Mouse (Mus musculus): ENCODE data around the gene Scarf1. TPM values are rescaled to one million over a fixed set of nuclear protein-coding genes. Genes with fewer than 3 reads are reported as not detected.

Scarf1 gene
- polyA plus RNA-seq, 3 experiments from 2014 or later, result 0.18 to 0.93 (median 0.28) TPM

GRCm38 (mm10) chr11:75566276-75567196, 53.2 kb downstream of the Scarf1 start:
- ATAC-seq, result no peak

DNA sequence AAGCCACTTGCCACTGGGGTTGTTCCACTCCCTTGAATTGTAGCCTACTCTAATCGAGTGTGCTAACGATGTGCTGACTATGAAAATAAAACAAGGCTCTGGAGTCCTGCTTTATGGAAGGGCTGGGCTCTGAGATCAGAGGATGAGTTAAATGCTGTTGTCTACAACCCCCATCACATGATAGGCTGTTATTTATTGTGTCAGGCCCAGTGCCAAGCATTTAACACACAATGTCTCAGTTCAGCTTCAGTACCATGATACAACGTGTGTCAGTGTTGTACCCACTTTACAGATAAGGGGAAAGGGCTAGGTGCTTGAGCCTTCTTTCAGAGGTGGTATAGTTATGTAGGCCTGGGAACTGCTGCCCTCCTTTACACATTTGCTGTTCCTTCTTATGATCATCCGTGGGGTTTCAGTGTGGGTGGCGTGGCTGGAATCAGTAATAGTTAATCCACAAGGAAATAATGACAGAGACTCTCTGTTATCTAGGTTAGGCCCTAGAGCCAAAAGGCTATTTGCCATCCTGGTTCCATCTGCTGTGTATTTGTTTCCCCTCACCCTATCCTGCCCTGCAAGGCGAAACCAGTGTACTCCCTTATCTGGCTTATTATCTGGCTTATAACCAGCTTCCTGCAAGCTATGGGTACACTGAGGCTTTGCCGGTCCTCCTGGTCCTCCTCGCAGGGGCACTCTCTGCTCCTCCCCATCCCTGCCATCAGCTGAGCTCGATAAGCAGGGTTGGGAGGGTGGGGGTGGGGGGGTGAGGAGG, 54.2 kb downstream of the Scarf1 start:
- no peak for ATAC-seq

- no peak for ATAC-seq
Measured at GRCm38 (mm10) chr11:75568115-75568511, 54.8 kb downstream of the Scarf1 start.

GRCm38 (mm10) chr11:75568962-75569361, 55.6 kb downstream of the Scarf1 start:
- ATAC-seq, result no peak

DNA sequence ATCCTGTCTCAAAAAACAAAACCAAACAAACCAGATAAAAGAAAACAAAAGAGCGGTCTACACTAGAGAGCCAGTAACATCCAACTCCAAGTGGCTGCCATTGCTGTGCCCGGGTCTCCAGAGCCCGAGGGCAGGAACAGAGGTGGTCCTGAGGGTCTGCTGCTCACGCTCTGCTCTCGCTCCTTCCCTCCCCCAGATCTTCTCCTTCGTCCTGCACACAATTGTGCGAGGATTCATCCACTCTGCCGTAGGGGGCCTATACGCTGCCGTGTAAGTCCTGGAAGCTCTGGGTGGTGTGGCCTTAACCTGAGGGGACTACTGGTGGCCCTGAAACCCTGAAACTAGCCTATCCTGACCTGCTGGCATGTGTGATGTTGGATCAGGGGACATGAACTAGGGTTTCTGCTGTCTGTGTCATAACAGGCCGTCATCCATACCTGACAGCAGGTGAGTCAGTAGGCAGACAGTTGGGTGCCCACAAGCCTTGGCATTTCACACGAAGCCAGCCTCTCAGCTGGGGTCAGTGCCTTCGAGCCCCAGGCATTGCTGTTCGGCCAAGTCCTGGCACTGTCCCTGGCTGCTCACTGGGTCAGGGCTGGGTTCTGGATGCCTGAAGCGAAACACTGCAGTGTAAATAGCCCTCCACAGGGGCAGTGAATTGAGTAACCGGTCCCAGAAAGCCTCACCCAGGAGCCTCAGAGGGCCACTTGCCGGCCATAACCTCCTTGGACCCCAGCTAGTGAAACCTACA, 57.2 kb downstream of the Scarf1 start:
- no peak for ATAC-seq

DNA sequence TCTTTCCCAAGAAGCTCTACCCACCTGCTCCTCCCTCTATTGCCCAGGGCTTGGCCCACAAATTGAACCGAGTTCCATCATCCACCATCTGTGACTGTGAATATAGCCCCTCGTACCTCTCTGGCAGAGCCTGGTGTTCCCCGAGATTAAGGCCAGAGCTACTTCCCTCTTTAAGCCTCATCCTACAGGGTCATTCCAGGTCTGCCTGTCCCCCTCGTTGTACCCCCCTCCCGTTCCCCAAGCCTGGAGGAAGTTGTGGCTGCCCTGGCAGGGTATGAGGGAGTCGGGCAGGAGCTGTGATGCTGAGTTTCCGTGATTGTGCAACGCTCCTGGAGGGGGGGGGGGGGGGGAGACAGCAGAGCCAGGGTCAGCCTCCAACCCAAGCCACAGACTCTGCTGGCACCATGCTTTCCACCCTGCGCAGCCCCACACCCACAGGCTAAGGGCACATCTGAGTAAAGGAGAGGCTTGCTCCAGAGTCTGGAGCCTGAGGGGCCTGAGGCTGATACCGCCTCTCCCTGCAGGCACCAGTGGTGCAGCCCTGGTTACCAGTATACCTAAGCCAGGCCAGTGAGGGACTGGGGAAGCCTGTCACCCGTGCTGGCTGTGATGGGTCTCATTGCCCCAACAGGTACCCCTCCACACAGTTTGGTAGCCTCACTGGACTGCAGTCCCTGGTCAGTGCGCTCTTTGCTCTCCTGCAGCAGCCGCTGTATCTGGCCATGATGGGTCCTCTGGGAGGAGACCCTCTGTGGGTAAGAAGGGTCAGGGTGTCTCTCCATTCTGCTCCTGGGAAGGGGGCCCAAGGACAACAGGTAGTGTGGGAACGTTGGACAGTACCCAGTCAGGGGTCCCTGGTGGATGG, 58.0 kb downstream of the Scarf1 start:
- no peak for ATAC-seq

- no peak for ATAC-seq
Measured at GRCm38 (mm10) chr11:75572301-75572791, 59.0 kb downstream of the Scarf1 start.

GRCm38 (mm10) chr11:75572854-75573650, 59.7 kb downstream of the Scarf1 start:
- peak; percentile 87 for ATAC-seq

DNA sequence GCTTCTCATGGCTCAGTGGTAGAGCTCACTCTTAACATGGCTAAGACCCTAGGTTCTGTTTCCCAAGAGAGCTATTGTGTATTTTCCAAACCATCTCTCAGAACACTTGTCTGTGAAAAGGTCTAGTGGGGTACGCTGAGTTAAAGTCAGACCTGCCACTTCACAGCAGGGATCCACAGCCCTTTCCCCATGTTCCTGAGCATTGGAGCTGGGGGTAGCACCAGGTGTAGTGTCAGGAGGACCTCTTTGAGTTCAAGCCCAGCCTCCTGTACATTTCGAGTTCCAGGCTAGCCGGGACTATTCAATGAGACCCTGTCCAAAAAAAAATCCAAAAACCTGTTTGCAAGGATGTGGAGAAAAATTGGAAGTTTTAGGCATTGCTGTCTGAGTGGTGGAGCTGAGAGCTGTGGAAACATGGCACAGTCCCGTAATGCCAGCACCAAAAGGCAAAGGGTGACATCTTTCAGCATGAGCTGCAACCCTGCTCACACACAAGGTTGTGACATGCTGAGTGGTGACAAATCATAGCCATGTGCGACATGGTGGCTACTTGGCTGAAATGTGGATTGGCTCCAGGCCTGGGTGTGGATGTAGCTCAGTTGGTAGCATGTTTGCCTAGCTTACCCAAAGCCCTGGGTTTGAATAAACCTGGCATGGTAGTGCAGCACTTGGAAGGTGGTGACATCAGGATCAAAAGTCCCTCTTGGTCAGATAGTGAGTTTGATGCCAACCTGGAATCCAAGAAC, 61.2 kb downstream of the Scarf1 start:
- no peak for ATAC-seq

DNA sequence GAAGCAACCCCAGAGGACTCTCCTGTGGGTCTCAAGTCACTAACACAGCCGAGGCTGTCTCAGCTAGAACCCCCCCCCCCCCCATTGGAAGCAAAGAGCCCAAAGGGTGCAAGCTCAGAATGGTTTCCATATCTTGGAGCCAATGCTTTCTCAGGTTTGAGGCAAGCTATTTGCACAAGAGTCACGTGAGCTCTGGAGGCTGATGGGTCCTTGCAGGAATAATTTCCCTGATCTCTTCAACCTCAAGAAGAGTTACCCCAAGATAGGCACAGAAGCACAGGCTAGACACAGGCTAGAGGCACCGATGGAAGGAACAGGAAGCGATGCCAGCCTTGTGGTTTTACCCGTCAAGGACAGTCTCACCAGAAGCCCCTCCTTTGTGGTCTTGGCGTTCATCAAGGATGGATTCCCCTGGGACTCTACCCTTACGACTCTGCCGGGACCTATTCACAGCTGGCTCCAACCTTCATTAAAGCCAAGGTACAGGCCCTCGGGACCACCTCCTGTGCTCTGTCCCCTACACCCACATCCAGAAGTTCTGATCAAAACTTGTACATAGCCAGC, 62.3 kb downstream of the Scarf1 start:
- ATAC-seq, result no peak

Other genes starting within 250 kb of the Scarf1 start
- 100 to 1,000 TPM; 199 to 296 (median 217) TPM for gene Rpa1, start 165.2 kb upstream of the Scarf1 start, polyA plus RNA-seq (2017; shearing (Covaris generic))
- 10 to 100 TPM; 10.8 to 25.4 (median 23.2) TPM for gene Smyd4, start 165.1 kb upstream of the Scarf1 start, polyA plus RNA-seq (2017; shearing (Covaris generic))
- 1 to 10 TPM; 3.3 to 5.0 (median 4.9) TPM for gene Serpinf1, start 90.8 kb upstream of the Scarf1 start, polyA plus RNA-seq (2017; shearing (Covaris generic))
- gene Serpinf2, start 73.9 kb upstream of the Scarf1 start, polyA plus RNA-seq (2017; shearing (Covaris generic)), result not detected
- gene Wdr81, start 58.8 kb upstream of the Scarf1 start, polyA plus RNA-seq (2017; shearing (Covaris generic)), result 1 to 10 TPM; 5.1 to 7.9 (median 5.2) TPM
- 10 to 100 TPM in 2 of 3 experiments, 1 to 10 TPM in 1; 10.0 to 23.2 (median 21.3) TPM for gene Tlcd2, start 51.8 kb upstream of the Scarf1 start, polyA plus RNA-seq (2017; shearing (Covaris generic))
- gene Prpf8, start 26.7 kb upstream of the Scarf1 start, polyA plus RNA-seq (2017; shearing (Covaris generic)), result 10 to 100 TPM; 37.6 to 48.7 (median 43.8) TPM
- not detected for gene Rilp, start 3.4 kb upstream of the Scarf1 start, polyA plus RNA-seq (2017; shearing (Covaris generic))
- 10 to 100 TPM; 20.1 to 22.4 (median 21.6) TPM for gene Slc43a2, start 18.2 kb downstream of the Scarf1 start, polyA plus RNA-seq (2017; shearing (Covaris generic))
- 10 to 100 TPM; 30.5 to 50.5 (median 40.2) TPM for gene Pitpna, start 74.6 kb downstream of the Scarf1 start, polyA plus RNA-seq (2017; shearing (Covaris generic))
- gene Inpp5k, start 117.4 kb downstream of the Scarf1 start, polyA plus RNA-seq (2017; shearing (Covaris generic)), result 100 to 1,000 TPM; 110 to 156 (median 133) TPM
- gene Myo1c, start 137.0 kb downstream of the Scarf1 start, polyA plus RNA-seq (2017; shearing (Covaris generic)), result 10 to 100 TPM; 15.6 to 24.5 (median 23.1) TPM
- gene Crk, start 165.7 kb downstream of the Scarf1 start, polyA plus RNA-seq (2017; shearing (Covaris generic)), result 10 to 100 TPM; 10.5 to 13.5 (median 12.0) TPM
- gene Ywhae, start 219.3 kb downstream of the Scarf1 start, polyA plus RNA-seq (2017; shearing (Covaris generic)), result 100 to 1,000 TPM; 347 to 645 (median 394) TPM